1 mouse cellular context compared by ENCODE assay signal in the genomic region with DNA sequence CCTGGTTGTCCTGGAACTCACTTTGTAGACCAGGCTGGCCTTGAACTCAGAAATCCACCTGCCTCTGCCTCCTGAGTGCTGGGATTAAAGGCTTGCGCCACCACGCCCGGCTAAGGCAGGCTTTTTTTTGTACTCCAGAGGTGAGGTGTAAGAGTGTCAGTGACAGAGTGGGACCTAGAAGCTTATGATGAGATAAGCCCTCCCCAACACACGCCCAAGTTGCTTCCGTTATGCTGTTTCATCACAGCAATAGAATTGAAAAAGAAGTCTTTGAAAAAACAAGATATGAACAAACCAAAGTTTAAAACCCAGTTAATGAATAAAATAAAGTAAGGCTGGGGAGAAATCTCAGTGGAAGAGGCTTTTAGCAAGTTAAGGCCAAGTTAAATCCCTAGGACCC.
TF ChIP-seq lines count a peak whose summit lies in the region.

No protein-coding gene starts in this region.

TF ChIP-seq in MEL, 35 proteins besides CTCF, POLR2A, EP300 and RAD21 (continued from another document):
- peak; percentile 29; the same call in 1 of the 2 replicates for TF ChIP-seq TCF12 (IDR thresholded peaks at IDR 0.05; ENCODE audit: low read depth, low read length)
TF ChIP-seq in MEL: peak in this region for 7.
